Mouse (Mus musculus): ENCODE results near the gene Acod1. TPM values are rescaled to one million over a fixed set of nuclear protein-coding genes. Genes with fewer than 3 reads are reported as not detected.

The Acod1 gene
- polyA plus RNA-seq, 2 experiments, result 0.06 TPM; not detected in 1

- H3K27ac ChIP-seq (replicated peaks; ENCODE audit: low read depth, low read length), result no peak overlapping the region
- ATAC-seq (ENCODE audit: low FRiP score, low read depth), result no peak
- H3K4me1 ChIP-seq (ENCODE audit: control insufficient read depth, insufficient read depth, low read length), result no peaks in the 10 kb centered on the region
- no peak for TF ChIP-seq POLR2A (IDR thresholded peaks at IDR 0.05; ENCODE audit: borderline replicate concordance, extremely low read depth, insufficient read depth, insufficient read length)
- no peak overlapping the region for H3K9ac ChIP-seq (ENCODE audit: low read depth, low read length, severe bottlenecking)
- H3K4me2 ChIP-seq (replicated peaks; ENCODE audit: low read depth, low read length, severe bottlenecking), result no peak overlapping the region
- no peak overlapping the region for H3K4me3 ChIP-seq (replicated peaks; ENCODE audit: low read length)
- 41% methylated on average over 2 of the region's 2 CpGs for WGBS
- no peaks in the 10 kb centered on the region for H3K36me3 ChIP-seq (ENCODE audit: control insufficient read depth, insufficient read depth, low read length)
- no peak for DNase-seq (ENCODE audit: low spot score)
- no peaks in the 10 kb centered on the region for H3K27me3 ChIP-seq (ENCODE audit: control insufficient read depth, insufficient read depth, low read length)
- H3K9me3 ChIP-seq (ENCODE audit: control insufficient read depth, low read length), result no peaks in the 10 kb centered on the region
Measured at GRCm38 (mm10) chr14:103020046-103020445, 26.7 kb upstream of the Acod1 start.

DNA sequence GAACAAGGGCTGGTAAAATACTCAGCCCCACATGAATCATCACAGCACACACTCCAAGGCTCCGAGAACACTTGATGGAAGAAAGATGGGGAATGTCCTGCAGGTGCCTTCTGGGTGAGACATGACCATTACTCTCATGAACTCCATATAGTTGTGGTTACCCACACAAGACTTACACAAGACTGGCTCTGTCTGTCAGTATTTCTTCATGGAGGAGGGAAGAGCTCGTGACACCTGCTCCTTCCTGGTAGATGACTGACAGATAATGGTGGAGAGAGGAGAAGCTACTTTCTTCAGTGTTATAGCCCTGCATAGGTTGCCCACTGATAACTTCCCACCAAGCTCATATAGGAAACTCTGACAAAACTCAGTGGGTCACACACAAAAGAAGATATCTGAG is 17.6 kb upstream of the Acod1 start:
- ATAC-seq (ENCODE audit: low FRiP score, low read depth), result no peak
- Histone ChIP-seq H3K9me3 (ENCODE audit: control insufficient read depth, low read length) (no peaks in the 10 kb centered on the region), H3K4me1 (ENCODE audit: control insufficient read depth, insufficient read depth, low read length) (no peaks in the 10 kb centered on the region), H3K27ac (replicated peaks; ENCODE audit: low read depth, low read length) (no peak overlapping the region), H3K27me3 (ENCODE audit: control insufficient read depth, insufficient read depth, low read length) (no peaks in the 10 kb centered on the region), H3K4me2 (replicated peaks; ENCODE audit: low read depth, low read length, severe bottlenecking) (no peak overlapping the region), H3K36me3 (ENCODE audit: control insufficient read depth, insufficient read depth, low read length) (no peaks in the 10 kb centered on the region), H3K4me3 (replicated peaks; ENCODE audit: low read length) (no peak overlapping the region), H3K9ac (ENCODE audit: low read depth, low read length, severe bottlenecking) (no peak overlapping the region)
- no peak for DNase-seq (ENCODE audit: low spot score)
- TF ChIP-seq POLR2A (IDR thresholded peaks at IDR 0.05; ENCODE audit: borderline replicate concordance, extremely low read depth, insufficient read depth, insufficient read length), result no peak
- 84% methylated on average over 2 of the region's 2 CpGs for WGBS

- H3K27ac ChIP-seq (replicated peaks; ENCODE audit: low read depth, low read length), result no peak overlapping the region
- H3K27me3 ChIP-seq (ENCODE audit: control insufficient read depth, insufficient read depth, low read length), result no peaks in the 10 kb centered on the region
- H3K4me2 ChIP-seq (replicated peaks; ENCODE audit: low read depth, low read length, severe bottlenecking), result no peak overlapping the region
- DNase-seq (ENCODE audit: low spot score) (no peak), ATAC-seq (ENCODE audit: low FRiP score, low read depth) (no peak)
- H3K9ac ChIP-seq (ENCODE audit: low read depth, low read length, severe bottlenecking), result no peak overlapping the region
- no peaks in the 10 kb centered on the region for H3K9me3 ChIP-seq (ENCODE audit: control insufficient read depth, low read length)
- H3K4me1 ChIP-seq (ENCODE audit: control insufficient read depth, insufficient read depth, low read length), result no peaks in the 10 kb centered on the region
- WGBS, result 77% methylated on average over 10 of the region's 10 CpGs
- no peaks in the 10 kb centered on the region for H3K36me3 ChIP-seq (ENCODE audit: control insufficient read depth, insufficient read depth, low read length)
- H3K4me3 ChIP-seq (replicated peaks; ENCODE audit: low read length), result no peak overlapping the region
- no peak for TF ChIP-seq POLR2A (IDR thresholded peaks at IDR 0.05; ENCODE audit: borderline replicate concordance, extremely low read depth, insufficient read depth, insufficient read length)
Measured at GRCm38 (mm10) chr14:103033271-103033823, 13.4 kb upstream of the Acod1 start.

DNA sequence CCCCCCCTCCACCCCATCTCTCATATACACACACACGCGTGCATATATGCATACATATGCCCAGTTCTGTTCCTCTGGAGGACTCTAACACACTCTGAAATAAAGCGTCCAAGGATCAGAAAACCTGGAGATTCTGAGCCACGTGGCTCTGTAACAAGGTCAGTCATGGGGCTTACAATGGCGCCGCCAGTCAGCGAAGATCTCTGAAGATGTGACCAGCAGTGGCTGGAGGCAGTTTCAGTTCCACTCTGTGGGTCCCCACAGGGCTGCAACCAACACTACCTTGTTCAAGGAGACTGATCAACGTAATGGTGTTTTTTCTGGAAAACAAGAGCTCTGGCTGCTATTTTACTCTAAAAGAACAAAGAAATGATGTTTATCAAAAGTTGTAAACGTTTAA is 12.7 kb upstream of the Acod1 start:
- Histone ChIP-seq H3K27ac (replicated peaks; ENCODE audit: low read depth, low read length) (no peak overlapping the region), H3K36me3 (ENCODE audit: control insufficient read depth, insufficient read depth, low read length) (no peaks in the 10 kb centered on the region), H3K9ac (ENCODE audit: low read depth, low read length, severe bottlenecking) (no peak overlapping the region), H3K4me2 (replicated peaks; ENCODE audit: low read depth, low read length, severe bottlenecking) (no peak overlapping the region), H3K9me3 (ENCODE audit: control insufficient read depth, low read length) (no peaks in the 10 kb centered on the region), H3K4me1 (ENCODE audit: control insufficient read depth, insufficient read depth, low read length) (no peaks in the 10 kb centered on the region), H3K27me3 (ENCODE audit: control insufficient read depth, insufficient read depth, low read length) (no peaks in the 10 kb centered on the region), H3K4me3 (replicated peaks; ENCODE audit: low read length) (no peak overlapping the region)
- 88% methylated on average over 9 of the region's 9 CpGs for WGBS
- no peak for DNase-seq (ENCODE audit: low spot score)
- no peak for TF ChIP-seq POLR2A (IDR thresholded peaks at IDR 0.05; ENCODE audit: borderline replicate concordance, extremely low read depth, insufficient read depth, insufficient read length)
- no peak for ATAC-seq (ENCODE audit: low FRiP score, low read depth)

DNA sequence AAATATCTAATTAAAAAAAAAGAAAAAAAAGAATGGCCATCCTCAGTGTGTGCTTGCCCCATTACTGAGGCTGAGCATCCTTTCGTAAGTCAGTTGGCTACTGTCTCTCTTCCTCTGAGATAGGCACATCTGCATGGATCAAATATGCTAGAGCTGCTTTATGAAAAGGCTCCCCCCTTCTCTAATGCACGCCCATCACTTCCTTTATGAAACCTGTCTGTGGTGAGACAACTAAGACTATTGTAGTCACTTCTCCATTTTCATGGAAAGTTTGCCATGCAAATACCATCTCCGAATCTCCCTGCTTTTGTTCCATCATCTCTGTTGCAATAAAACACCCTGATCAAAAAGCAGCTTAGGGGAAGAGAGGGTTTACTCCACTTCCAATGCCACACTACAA is 9.8 kb upstream of the Acod1 start:
- DNase-seq (ENCODE audit: low spot score) (no peak), ATAC-seq (ENCODE audit: low FRiP score, low read depth) (no peak)
- no peak overlapping the region for H3K4me3 ChIP-seq (replicated peaks; ENCODE audit: low read length)
- H3K27ac ChIP-seq (replicated peaks; ENCODE audit: low read depth, low read length), result no peak overlapping the region
- H3K4me1 ChIP-seq (ENCODE audit: control insufficient read depth, insufficient read depth, low read length), result no peaks in the 10 kb centered on the region
- no peak overlapping the region for H3K4me2 ChIP-seq (replicated peaks; ENCODE audit: low read depth, low read length, severe bottlenecking)
- H3K9me3 ChIP-seq (ENCODE audit: control insufficient read depth, low read length), result no peaks in the 10 kb centered on the region
- 84% methylated on average over 3 of the region's 3 CpGs for WGBS
- H3K9ac ChIP-seq (ENCODE audit: low read depth, low read length, severe bottlenecking), result no peak overlapping the region
- H3K36me3 ChIP-seq (ENCODE audit: control insufficient read depth, insufficient read depth, low read length), result no peaks in the 10 kb centered on the region
- H3K27me3 ChIP-seq (ENCODE audit: control insufficient read depth, insufficient read depth, low read length), result no peaks in the 10 kb centered on the region
- no peak for TF ChIP-seq POLR2A (IDR thresholded peaks at IDR 0.05; ENCODE audit: borderline replicate concordance, extremely low read depth, insufficient read depth, insufficient read length)

Measured in limb, embryonic 14.5 days (tissue).